Mouse (Mus musculus): ENCODE data around the gene Esr1. TPM values are rescaled to one million over a fixed set of nuclear protein-coding genes. Genes with fewer than 3 reads are reported as not detected.

Gene Esr1
- polyA plus RNA-seq, 1 experiment from 2014 or later = 3.3 TPM

DNA sequence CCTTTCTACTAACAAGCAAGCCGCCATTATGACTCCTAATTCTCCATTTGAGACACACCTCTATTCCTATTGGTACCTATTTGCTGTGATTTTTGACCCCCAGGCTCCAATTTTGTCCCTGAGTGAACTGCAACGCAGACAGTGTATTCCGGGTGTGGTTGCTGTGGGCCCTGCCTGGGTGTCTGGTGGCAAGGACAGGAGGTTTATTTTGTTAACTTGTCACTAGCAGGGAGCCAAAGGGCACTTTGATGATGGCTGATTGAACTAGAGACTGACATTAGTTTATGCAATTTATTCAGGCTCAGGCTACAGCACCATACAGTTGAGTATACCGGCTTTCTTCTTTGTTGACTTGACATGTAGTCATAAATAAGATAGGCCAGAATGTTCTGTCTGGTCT, 13.2 kb downstream of the Esr1 start:
- WGBS = 78% methylated on average over 4 of the region's 4 CpGs
- 0 out of 2 replicates have a peak, but pooled peaks cover 2% of the 10 kb centered on the region for H3K4me1 ChIP-seq (replicated peaks; ENCODE audit: insufficient read depth, low read length)
- ATAC-seq (replicated peaks; ENCODE audit: low FRiP score, low read depth) (no peak), DNase-seq (ENCODE audit: low spot score) (no peak)
- no peak overlapping the region for H3K27ac ChIP-seq
- H3K9me3 ChIP-seq (replicated peaks; ENCODE audit: low read length) = no peaks in the 10 kb centered on the region
- no peak for TF ChIP-seq CTCF (IDR thresholded peaks at IDR 0.05; ENCODE audit: low read depth)
- H3K9ac ChIP-seq (ENCODE audit: low read depth, low read length) = no peak overlapping the region
- H3K4me3 ChIP-seq (replicated peaks; ENCODE audit: low read depth, low read length) = no peak overlapping the region
- no peaks in the 10 kb centered on the region for H3K27me3 ChIP-seq (ENCODE audit: insufficient read depth, low read length)
- H3K4me2 ChIP-seq (ENCODE audit: low read length) = no peak overlapping the region
- no peaks in the 10 kb centered on the region for H3K36me3 ChIP-seq (ENCODE audit: insufficient read depth, low read length)

DNA sequence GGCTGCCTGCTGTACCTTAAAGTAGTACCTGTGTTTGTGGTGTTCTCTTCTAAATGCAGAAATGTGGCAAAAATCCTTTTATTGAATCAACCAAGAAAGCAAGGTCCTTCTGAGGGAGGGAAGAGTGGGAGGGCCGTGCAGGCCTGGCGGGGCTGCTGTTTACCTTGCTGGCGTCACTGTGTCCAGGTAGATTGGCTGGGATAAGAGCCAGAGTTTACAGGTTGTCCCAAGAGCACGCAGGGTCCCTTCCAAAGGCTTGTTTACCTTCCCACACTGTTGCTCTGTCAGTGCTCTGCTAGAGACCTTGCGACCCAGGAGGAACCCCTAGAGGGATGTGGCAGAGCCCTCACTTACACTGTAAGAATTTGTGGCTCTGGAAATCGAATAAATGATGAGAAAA, 13.9 kb downstream of the Esr1 start:
- H3K4me3 ChIP-seq (replicated peaks; ENCODE audit: low read depth, low read length) = no peak overlapping the region
- no peak for ATAC-seq (replicated peaks; ENCODE audit: low FRiP score, low read depth)

DNA sequence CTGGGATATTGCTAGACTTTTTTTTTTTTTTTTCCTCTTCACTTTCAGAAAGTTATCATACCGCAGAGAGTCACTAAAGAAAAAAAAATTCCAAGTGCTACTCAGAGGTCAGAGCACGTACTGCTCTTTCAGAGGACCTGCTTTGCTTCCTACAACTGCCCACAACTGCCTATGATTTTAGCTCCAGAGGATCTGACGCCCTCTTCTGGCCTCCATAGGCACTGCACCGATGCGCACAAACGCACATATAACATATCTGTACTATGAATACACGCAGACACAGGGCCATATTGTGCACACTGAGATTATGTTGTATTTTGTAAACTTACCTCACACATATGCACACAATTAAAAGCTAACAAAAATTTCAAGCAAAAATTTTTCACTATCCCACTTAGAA, 15.0 kb downstream of the Esr1 start:
- Histone ChIP-seq H3K36me3 (ENCODE audit: insufficient read depth, low read length) (no peaks in the 10 kb centered on the region), H3K4me3 (replicated peaks; ENCODE audit: low read depth, low read length) (no peak overlapping the region), H3K27ac (no peak overlapping the region), H3K9me3 (replicated peaks; ENCODE audit: low read length) (no peaks in the 10 kb centered on the region), H3K27me3 (ENCODE audit: insufficient read depth, low read length) (no peaks in the 10 kb centered on the region), H3K4me2 (ENCODE audit: low read length) (no peak overlapping the region), H3K9ac (ENCODE audit: low read depth, low read length) (no peak overlapping the region), H3K4me1 (replicated peaks; ENCODE audit: insufficient read depth, low read length) (no peaks in the 10 kb centered on the region)
- 84% methylated on average over 7 of the region's 7 CpGs for WGBS
- DNase-seq (ENCODE audit: low spot score) = no peak
- no peak for ATAC-seq (replicated peaks; ENCODE audit: low FRiP score, low read depth)
- TF ChIP-seq CTCF (IDR thresholded peaks at IDR 0.05; ENCODE audit: low read depth) = peak; percentile 52

More for the DNA sequence above, 13.9 kb downstream of the Esr1 start:
- H3K9ac ChIP-seq (ENCODE audit: low read depth, low read length) = no peak overlapping the region
- TF ChIP-seq CTCF (IDR thresholded peaks at IDR 0.05; ENCODE audit: low read depth) = no peak
- H3K9me3 ChIP-seq (replicated peaks; ENCODE audit: low read length) = no peaks in the 10 kb centered on the region
- H3K4me1 ChIP-seq (replicated peaks; ENCODE audit: insufficient read depth, low read length) = 0 out of 2 replicates have a peak, but pooled peaks cover 2% of the 10 kb centered on the region
- no peaks in the 10 kb centered on the region for H3K36me3 ChIP-seq (ENCODE audit: insufficient read depth, low read length)
- DNase-seq (ENCODE audit: low spot score) = no peak
- H3K4me2 ChIP-seq (ENCODE audit: low read length) = no peak overlapping the region
- no peak overlapping the region for H3K27ac ChIP-seq
- 66% methylated on average over 6 of the region's 6 CpGs for WGBS
- H3K27me3 ChIP-seq (ENCODE audit: insufficient read depth, low read length) = no peaks in the 10 kb centered on the region

DNA sequence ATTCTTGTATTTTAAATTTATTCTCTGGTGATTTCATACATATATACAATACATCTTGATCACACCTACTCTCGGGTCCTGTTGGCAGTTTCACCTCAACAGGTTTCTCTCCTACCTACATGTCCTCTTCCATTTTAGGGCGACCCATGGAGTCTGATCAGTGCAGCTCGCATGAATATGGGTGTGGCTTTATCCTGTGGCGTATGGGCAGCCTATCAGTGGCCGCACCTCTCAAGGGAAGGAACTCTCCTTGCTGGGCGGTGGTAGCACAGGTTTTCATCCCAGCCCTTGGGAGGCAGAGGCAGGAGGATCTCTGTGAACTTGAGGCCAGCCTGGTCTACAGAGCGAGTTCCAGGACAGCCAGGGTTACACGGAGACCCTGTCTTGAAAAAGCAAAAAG, 15.6 kb downstream of the Esr1 start:
- no peak overlapping the region for H3K27ac ChIP-seq
- 93% methylated on average over 8 of the region's 8 CpGs for WGBS

DNA sequence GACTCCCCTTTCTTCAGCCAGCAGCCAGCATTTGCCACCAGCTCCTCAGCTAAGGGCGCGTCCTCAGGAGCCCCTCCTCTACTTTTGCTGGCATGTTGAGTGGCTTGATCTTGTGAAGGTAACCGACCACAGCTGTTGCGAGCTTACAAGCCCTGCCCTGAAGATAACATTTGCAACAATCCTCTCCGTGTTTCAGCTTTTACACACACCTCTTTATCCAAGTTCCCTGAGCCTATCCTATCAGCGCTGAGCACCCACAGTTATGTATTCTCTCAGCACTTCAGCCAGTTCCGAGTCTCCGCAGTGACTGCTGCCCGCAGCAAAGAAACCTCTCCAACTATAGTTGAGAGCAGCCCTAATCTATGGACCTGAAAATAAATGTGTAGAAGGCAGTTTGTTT, 16.0 kb downstream of the Esr1 start:
- H3K9me3 ChIP-seq (replicated peaks; ENCODE audit: low read length) = no peaks in the 10 kb centered on the region
- no peak overlapping the region for H3K27ac ChIP-seq
- DNase-seq (ENCODE audit: low spot score) = no peak
- H3K27me3 ChIP-seq (ENCODE audit: insufficient read depth, low read length) = no peaks in the 10 kb centered on the region
- ATAC-seq (replicated peaks; ENCODE audit: low FRiP score, low read depth) = no peak
- no peak overlapping the region for H3K9ac ChIP-seq (ENCODE audit: low read depth, low read length)
- H3K36me3 ChIP-seq (ENCODE audit: insufficient read depth, low read length) = no peaks in the 10 kb centered on the region
- 90% methylated on average over 9 of the region's 9 CpGs for WGBS
- no peaks in the 10 kb centered on the region for H3K4me1 ChIP-seq (replicated peaks; ENCODE audit: insufficient read depth, low read length)
- no peak overlapping the region for H3K4me3 ChIP-seq (replicated peaks; ENCODE audit: low read depth, low read length)
- TF ChIP-seq CTCF (IDR thresholded peaks at IDR 0.05; ENCODE audit: low read depth) = no peak
- no peak overlapping the region for H3K4me2 ChIP-seq (ENCODE audit: low read length)

More for the DNA sequence above, 15.6 kb downstream of the Esr1 start:
- Histone ChIP-seq H3K4me2 (ENCODE audit: low read length) (no peak overlapping the region), H3K27me3 (ENCODE audit: insufficient read depth, low read length) (no peaks in the 10 kb centered on the region), H3K36me3 (ENCODE audit: insufficient read depth, low read length) (no peaks in the 10 kb centered on the region), H3K4me3 (replicated peaks; ENCODE audit: low read depth, low read length) (no peak overlapping the region), H3K9me3 (replicated peaks; ENCODE audit: low read length) (no peaks in the 10 kb centered on the region), H3K4me1 (replicated peaks; ENCODE audit: insufficient read depth, low read length) (no peaks in the 10 kb centered on the region), H3K9ac (ENCODE audit: low read depth, low read length) (no peak overlapping the region)
- TF ChIP-seq CTCF (IDR thresholded peaks at IDR 0.05; ENCODE audit: low read depth) = no peak
- DNase-seq (ENCODE audit: low spot score) (no peak), ATAC-seq (replicated peaks; ENCODE audit: low FRiP score, low read depth) (no peak)

DNA sequence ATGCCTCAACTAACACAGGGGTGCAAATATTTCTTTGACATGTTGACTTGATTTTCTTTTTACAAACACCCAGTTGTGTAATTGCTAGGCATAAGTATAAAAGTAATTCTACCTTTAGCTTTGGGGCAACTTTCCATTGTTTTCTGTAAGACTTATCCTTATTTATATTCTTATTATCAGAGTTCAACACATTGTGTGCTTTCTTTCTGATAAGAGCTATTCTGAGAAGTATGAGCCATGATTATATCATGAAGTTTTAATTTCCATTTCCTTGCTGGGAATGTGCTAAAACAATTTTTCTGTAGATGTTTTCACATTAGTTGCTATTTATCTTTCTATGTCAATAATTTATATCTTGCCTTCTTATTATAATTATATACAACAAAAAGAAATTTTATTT, 17.9 kb downstream of the Esr1 start:
- no peak for DNase-seq (ENCODE audit: low spot score)
- Histone ChIP-seq H3K9me3 (replicated peaks; ENCODE audit: low read length) (no peaks in the 10 kb centered on the region), H3K4me2 (ENCODE audit: low read length) (no peak overlapping the region), H3K4me1 (replicated peaks; ENCODE audit: insufficient read depth, low read length) (no peaks in the 10 kb centered on the region), H3K4me3 (replicated peaks; ENCODE audit: low read depth, low read length) (no peak overlapping the region), H3K36me3 (ENCODE audit: insufficient read depth, low read length) (no peaks in the 10 kb centered on the region), H3K27me3 (ENCODE audit: insufficient read depth, low read length) (no peaks in the 10 kb centered on the region), H3K9ac (ENCODE audit: low read depth, low read length) (no peak overlapping the region), H3K27ac (no peak overlapping the region)
- TF ChIP-seq CTCF (IDR thresholded peaks at IDR 0.05; ENCODE audit: low read depth) = no peak
- ATAC-seq (replicated peaks; ENCODE audit: low FRiP score, low read depth) = no peak

DNA sequence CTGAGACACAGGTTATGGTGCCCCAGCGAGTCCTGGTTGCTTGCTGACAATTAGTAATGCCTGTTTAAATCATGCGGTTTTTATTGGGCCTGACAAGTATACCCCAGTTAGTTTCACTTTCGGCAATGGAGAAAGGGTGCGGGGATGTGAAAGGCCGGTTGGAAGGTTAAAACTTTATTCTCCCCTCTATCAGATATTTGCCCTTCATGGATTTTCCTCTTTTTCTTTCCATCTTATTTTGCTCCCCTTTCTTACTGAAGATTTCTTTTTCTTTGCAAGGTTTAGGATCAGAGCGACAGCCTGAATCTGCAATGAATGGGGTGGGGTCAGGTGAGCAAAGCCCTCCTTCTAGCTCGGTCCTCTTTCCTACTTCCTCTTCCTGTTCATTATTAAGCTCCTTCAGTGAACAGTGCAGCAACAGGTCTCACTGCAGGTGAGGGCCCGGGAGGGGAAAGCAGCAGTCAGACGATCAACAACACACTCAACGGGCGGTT, 20.9 kb downstream of the Esr1 start:
- WGBS = 71% methylated on average over 11 of the region's 11 CpGs

More for the DNA sequence above, 20.9 kb downstream of the Esr1 start:
- Histone ChIP-seq H3K9me3 (replicated peaks; ENCODE audit: low read length) (no peaks in the 10 kb centered on the region), H3K4me3 (replicated peaks; ENCODE audit: low read depth, low read length) (no peak overlapping the region), H3K4me1 (replicated peaks; ENCODE audit: insufficient read depth, low read length) (no peaks in the 10 kb centered on the region), H3K9ac (ENCODE audit: low read depth, low read length) (0 out of 2 replicates have a peak overlapping the region, but pooled peaks have one; percentile 4), H3K4me2 (ENCODE audit: low read length) (peak overlapping the region; percentile 25; the same call in 1 of the 2 replicates), H3K36me3 (ENCODE audit: insufficient read depth, low read length) (no peaks in the 10 kb centered on the region), H3K27ac (0 out of 2 replicates have a peak overlapping the region, but pooled peaks have one; percentile 8), H3K27me3 (ENCODE audit: insufficient read depth, low read length) (no peaks in the 10 kb centered on the region)
- ATAC-seq (replicated peaks; ENCODE audit: low FRiP score, low read depth) (no peak), DNase-seq (ENCODE audit: low spot score) (no peak)
- TF ChIP-seq CTCF (IDR thresholded peaks at IDR 0.05; ENCODE audit: low read depth) = no peak

Measured in kidney, postnatal 0 days (tissue).